Mouse (Mus musculus): ENCODE data around the gene Slc15a2. TPM values are rescaled to one million over a fixed set of nuclear protein-coding genes. Genes with fewer than 3 reads are reported as not detected.

Slc15a2 gene
- polyA plus RNA-seq (2015; fragmentation: Nextera tagmentation; extraction: Ambion mirVana), result 1.9 and 2.5 TPM in 2 replicates

DNA sequence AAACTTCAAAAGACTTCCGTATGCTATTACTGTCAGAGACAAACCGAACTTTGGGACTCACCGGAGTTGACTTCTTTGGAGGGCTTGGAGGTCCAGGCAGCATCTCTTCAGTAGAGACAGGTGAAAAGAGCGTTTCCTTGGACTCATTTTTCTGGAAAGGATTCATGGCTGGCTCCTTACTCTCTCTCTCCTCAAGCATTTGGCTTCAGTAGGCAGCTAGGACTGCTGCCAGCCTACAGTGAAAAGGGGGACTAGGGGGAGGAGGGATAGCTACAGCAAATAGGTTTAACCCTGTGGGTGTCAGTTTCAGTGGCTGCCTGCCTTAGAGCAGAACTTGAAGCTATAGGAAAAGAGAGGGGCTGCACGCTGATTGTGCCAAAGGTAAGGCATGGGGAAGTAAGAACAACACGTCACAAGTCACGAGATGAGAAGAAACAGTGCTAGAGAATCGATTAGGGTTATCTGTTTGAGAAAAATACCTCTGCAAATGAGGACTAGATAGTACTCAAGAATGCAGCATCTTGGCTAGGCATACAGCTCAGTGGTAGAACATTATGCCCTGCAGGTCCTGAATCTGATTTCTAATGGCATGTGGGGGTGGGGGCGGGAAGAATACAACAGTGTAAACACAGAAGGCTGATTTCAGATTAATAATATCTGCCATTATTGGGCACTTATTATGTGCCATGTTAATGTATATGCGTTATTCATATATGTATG, at the start of gene Slc15a2:
Gene Slc15a2 (minus strand): TSS at position 369 of the 720 bp plus-strand sequence.

DNA sequence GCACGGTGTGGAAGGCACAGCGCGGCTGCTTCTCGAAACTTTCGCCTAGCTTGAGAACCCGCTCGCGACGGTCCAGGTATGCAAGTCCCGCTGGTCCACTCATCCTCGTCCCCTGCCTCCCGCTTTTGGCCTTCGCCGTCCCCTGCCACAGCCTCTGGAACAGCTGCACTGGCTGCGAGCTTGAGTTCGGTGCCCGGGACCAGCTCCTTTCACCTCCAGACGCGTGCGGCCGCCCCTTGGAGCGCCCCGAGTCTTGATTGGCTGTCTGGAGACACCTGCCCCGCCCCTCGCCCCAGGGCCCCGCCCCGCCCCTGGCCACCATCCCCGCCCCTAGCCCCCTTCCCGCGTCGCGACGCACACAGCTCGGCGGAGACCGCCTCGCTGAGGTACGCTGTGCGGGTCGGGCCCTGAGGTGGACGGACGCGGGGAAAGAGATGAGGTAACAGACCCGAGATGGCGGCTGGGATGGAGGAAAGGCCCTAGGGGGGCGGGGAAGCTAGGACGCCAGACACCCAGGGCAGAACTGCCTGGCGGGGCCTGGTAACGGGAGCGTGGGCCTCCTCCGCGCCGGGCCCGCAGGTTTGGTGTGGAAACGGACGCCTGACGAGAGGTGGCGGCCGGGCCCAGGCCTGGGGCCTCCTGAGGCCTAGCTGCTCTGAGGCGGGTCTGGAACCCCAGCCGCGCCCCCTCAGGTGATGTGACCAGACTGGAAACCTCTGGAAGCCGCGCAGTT, 43.5 kb upstream of the Slc15a2 start, which contains the start of gene Iqcb1:
Gene Iqcb1 (plus strand): TSS at position 332 of the 733 bp plus-strand sequence.

Small RNA genes within 50 kb of the gene (microRNA-seq; reads per million reads assigned to microRNA genes)
- gene Gm22617 (ENCODE audit: borderline replicate concordance, insufficient number of aligned reads), result not detected

Other genes with a start within 250 kb of the Slc15a2 start
- not detected in 2 replicates for gene Casr, start 222.8 kb downstream of the Slc15a2 start, polyA plus RNA-seq (2015; fragmentation: Nextera tagmentation; extraction: Ambion mirVana)
- 3.1 and 3.8 TPM in 2 replicates for gene Cd86, start 118.9 kb downstream of the Slc15a2 start, polyA plus RNA-seq (2015; fragmentation: Nextera tagmentation; extraction: Ambion mirVana)
- 0.18 TPM in 1 of 2 replicates, not detected in the other for gene Ildr1, start 91.0 kb downstream of the Slc15a2 start, polyA plus RNA-seq (2015; fragmentation: Nextera tagmentation; extraction: Ambion mirVana)
- 26.2 and 30.6 TPM in 2 replicates for gene Iqcb1, start 43.4 kb upstream of the Slc15a2 start, polyA plus RNA-seq (2015; fragmentation: Nextera tagmentation; extraction: Ambion mirVana)
- 2.1 and 2.3 TPM in 2 replicates for gene Eaf2, start 90.0 kb upstream of the Slc15a2 start, polyA plus RNA-seq (2015; fragmentation: Nextera tagmentation; extraction: Ambion mirVana)
- gene Golgb1, start 90.2 kb upstream of the Slc15a2 start, polyA plus RNA-seq (2015; fragmentation: Nextera tagmentation; extraction: Ambion mirVana), result 83.2 and 140 TPM in 2 replicates
- gene Hcls1, start 150.0 kb upstream of the Slc15a2 start, polyA plus RNA-seq (2015; fragmentation: Nextera tagmentation; extraction: Ambion mirVana), result 7.0 and 9.0 TPM in 2 replicates
- gene Fbxo40, start 205.5 kb upstream of the Slc15a2 start, polyA plus RNA-seq (2015; fragmentation: Nextera tagmentation; extraction: Ambion mirVana), result 0.08 and 0.28 TPM in 2 replicates
- 2.1 and 2.2 TPM in 2 replicates for gene Polq, start 226.8 kb upstream of the Slc15a2 start, polyA plus RNA-seq (2015; fragmentation: Nextera tagmentation; extraction: Ambion mirVana)